Mouse (Mus musculus) heart, adult 18-20 months (tissue): ENCODE data around the gene Polr3h. TPM values are rescaled to one million over a fixed set of nuclear protein-coding genes. Genes with fewer than 3 reads are reported as not detected.
A peak's percentile ranks its signal among the peaks of the same experiment; 100 is the strongest.

Source experiments
- DNase-seq, 2 experiments: peaks; one replicate each; pipeline ENCODE4 v3.0.0; 2021 to 2022; ENCODE audit warnings: mixed read lengths in 1 of 2
- total RNA-seq, 2 experiments: library from RNA; stranded (reverse); gene quantifications; 2 replicates each; pipeline ENCODE4 v1.2.3; 2021

Gene Polr3h
- total RNA-seq, 2 experiments from 2014 or later: 7.8 to 10.7 TPM

DNA sequence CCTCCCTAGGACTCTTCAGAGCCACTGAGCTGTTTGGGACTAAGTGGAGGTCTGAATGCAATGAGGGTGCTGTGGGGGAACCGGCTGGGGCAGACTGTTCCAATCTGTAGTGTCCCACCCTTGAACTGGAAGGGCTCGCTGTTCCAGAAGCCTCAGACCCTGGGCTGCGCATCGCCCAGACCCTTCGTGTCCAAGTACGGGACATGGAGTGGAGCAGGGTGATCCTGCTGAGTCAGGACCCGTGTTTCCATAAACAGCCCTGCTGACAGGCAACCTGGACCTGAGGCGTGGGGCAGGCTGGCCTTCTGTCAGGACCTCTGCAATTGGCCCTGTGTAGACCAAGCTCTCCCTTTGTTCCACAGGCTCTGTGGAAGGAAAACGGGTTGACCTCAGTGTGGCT lies 79.3 kb downstream of the Polr3h start:
- DNase-seq: peak; percentile 46 to 48

DNA sequence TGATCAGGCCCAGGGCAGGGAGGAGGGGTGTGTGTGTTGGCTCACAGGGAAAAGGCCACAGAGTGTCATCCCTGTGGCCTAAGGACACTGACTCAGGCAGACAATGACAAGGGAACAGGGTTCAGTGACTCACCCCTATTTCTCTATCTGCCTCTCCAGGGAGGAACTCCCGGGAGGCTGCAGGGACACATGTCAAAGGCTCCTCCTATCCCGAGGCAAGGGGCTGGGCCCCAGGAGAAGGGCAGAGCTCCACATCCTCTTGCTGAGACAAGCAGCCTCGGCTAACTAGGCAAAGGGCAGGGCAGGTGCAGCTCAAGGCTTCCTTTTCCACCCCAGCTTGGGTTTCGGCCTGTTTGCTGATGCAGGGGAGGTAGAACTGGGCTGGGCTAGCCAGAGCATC lies 80.3 kb downstream of the Polr3h start:
- peak; percentile 76 to 90 for DNase-seq

GRCm38 (mm10) chr15:81845033-81845625 lies 80.9 kb downstream of the Polr3h start:
- no peak for DNase-seq

- no peak for DNase-seq
Measured at GRCm38 (mm10) chr15:81842275-81842674, 83.8 kb downstream of the Polr3h start.

GRCm38 (mm10) chr15:81840306-81840705 lies 85.7 kb downstream of the Polr3h start:
- DNase-seq: no peak

DNA sequence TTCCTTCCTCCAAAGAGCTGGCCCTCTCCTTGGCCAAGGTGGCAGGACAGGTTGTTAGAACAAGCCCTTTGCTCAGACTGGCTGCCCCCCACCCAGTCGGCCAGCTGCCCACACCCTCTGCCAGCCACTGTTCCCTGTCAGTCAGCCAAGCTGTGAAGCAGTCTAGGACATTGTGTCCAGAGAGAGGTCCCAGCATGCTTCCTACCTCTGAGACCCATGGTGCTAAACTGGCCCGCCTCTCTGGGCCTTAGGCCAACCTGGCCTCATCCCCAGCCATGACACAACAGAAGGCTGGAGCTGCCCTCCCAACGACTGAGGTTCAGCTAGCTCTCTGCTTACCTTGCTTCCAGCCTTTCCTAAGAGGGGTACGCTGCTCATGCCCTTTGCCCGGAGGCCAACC lies 86.4 kb downstream of the Polr3h start:
- peak; percentile 94 to 95 for DNase-seq

- peak; percentile 65 to 66 for DNase-seq
Measured at GRCm38 (mm10) chr15:81838554-81839235, 87.3 kb downstream of the Polr3h start.

Other genes starting within 250 kb of the Polr3h start
- 1 to 10 TPM in 1 of 2 experiments, under 1 TPM in 1; 0.92 to 2.2 TPM for gene Chadl, start 229.0 kb downstream of the Polr3h start, total RNA-seq
- gene Zc3h7b, start 181.2 kb downstream of the Polr3h start, total RNA-seq: 10 to 100 TPM; 57.2 to 68.1 TPM
- 10 to 100 TPM; 29.4 to 30.4 TPM for gene Rangap1, start 180.7 kb downstream of the Polr3h start, total RNA-seq
- 10 to 100 TPM; 67.5 to 73.0 TPM for gene Tef, start 123.8 kb downstream of the Polr3h start, total RNA-seq
- gene Tob2, start 67.4 kb downstream of the Polr3h start, total RNA-seq: 100 to 1,000 TPM; 103 to 127 TPM
- 10 to 100 TPM; 36.5 to 37.1 TPM for gene Phf5a, start 54.3 kb downstream of the Polr3h start, total RNA-seq
- 1,000 to 10,000 TPM; 2,055 to 2,104 TPM for gene Aco2, start 53.9 kb downstream of the Polr3h start, total RNA-seq
- 10 to 100 TPM; 54.7 to 62.7 TPM for gene Csdc2, start 10.5 kb upstream of the Polr3h start, total RNA-seq
- 10 to 100 TPM; 24.7 to 31.4 TPM for gene Pmm1, start 34.7 kb upstream of the Polr3h start, total RNA-seq
- not detected for gene 1700029P11Rik, start 54.3 kb upstream of the Polr3h start, total RNA-seq
- gene Xrcc6, start 61.6 kb upstream of the Polr3h start, total RNA-seq: 10 to 100 TPM; 24.6 to 25.3 TPM
- gene Desi1, start 107.6 kb upstream of the Polr3h start, total RNA-seq: 10 to 100 TPM; 25.1 to 29.0 TPM
- gene Snu13, start 121.4 kb upstream of the Polr3h start, total RNA-seq: 10 to 100 TPM; 47.3 to 53.5 TPM
- not detected for gene 4930407I10Rik, start 132.9 kb upstream of the Polr3h start, total RNA-seq
- gene Mei1, start 143.8 kb upstream of the Polr3h start, total RNA-seq: not detected
- 1 to 10 TPM; 4.0 to 4.4 TPM for gene Ccdc134, start 201.7 kb upstream of the Polr3h start, total RNA-seq
- gene Srebf2, start 220.9 kb upstream of the Polr3h start, total RNA-seq: 10 to 100 TPM; 18.2 to 22.1 TPM